ENCODE assay signal across 18 mouse cellular contexts in genomic region chr1:181844874-181845547, GRCm38 (mm10).
"Had no signal": no experiment of that assay in that cellular context is flagged by ENCODE, and none has a peak within 500 bp of the region (broad histone marks: within the 10 kb centered on the region; RNA-seq: fewer than 3 reads in every experiment).

No protein-coding gene starts in this region.

- H3K36me3 ChIP-seq: limb, embryonic 10.5 days; liver, embryonic 15.5 days; midbrain, embryonic 15.5 days; neural tube, embryonic 13.5 days had no signal

- DNase-seq: kidney, postnatal 4 days; lung, embryonic 14.5 days; lung, postnatal 10 days; retina, postnatal 1 day; right cerebral cortex, postnatal 4 days; spleen, adult 18-20 months; thymus, adult 2 months; thymus, postnatal 25 days had no signal

- H3K9me3 ChIP-seq: limb, embryonic 10.5 days; liver, embryonic 15.5 days; megakaryocyte, embryonic 14.5 days; midbrain, embryonic 15.5 days; neural tube, embryonic 13.5 days had no signal

- H3K4me3 ChIP-seq: layer of hippocampus, adult 2 months; limb, embryonic 10.5 days; liver, embryonic 15.5 days; midbrain, embryonic 15.5 days; neural tube, embryonic 13.5 days had no signal

- ATAC-seq: intestine, embryonic 16.5 days; midbrain, embryonic 15.5 days had no signal

- H3K27ac ChIP-seq: layer of hippocampus, adult 2 months; limb, embryonic 10.5 days; liver, embryonic 15.5 days; macrophage; midbrain, embryonic 15.5 days; neural tube, embryonic 13.5 days; stomach, postnatal 0 days had no signal

- H3K4me2 ChIP-seq: lung, embryonic 14.5 days; midbrain, embryonic 11.5 days; midbrain, embryonic 15.5 days; neural tube, embryonic 13.5 days had no signal

- H3K27me3 ChIP-seq: liver, embryonic 15.5 days; midbrain, embryonic 15.5 days had no signal

- H3K9ac ChIP-seq: liver, embryonic 15.5 days; lung, embryonic 14.5 days; midbrain, embryonic 15.5 days; neural tube, embryonic 13.5 days had no signal
